Comparison of ENCODE assay signal across 8 mouse cellular contexts in the genomic region with DNA sequence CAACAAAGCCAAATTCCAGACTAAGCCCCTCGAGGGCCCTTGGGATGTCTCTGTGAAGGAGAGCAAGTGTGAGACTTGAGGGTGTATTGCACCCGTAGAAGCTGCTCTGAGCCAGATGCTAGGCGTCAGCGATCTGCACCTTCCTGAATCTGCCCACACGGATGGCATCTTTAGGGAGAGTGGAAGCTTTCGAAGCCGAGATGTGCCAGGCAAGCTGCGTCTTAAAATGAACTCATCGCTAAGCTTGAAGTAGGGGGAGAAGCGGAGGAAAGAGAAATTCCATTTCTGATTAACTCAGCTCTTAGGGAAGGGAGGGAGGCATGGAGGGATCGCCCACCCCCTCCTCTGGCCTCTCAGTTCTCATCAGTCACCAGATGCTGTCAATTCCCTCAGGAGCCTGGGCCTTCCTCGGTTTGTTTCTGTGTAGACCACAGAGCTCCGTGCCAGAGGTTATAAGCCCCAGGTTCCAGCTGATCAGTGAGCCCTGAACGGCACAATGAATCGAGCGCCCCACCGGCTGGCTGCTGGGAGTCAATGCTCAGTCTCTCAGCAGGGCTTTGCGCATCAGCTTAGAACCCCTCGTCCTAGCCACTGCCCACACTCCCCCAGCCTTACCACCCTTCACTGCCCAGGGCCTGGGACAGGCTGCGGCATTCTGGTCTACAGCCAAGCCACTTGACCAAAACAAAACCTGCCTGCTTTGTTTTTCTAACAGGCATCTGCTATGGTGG.
A peak's percentile ranks its signal among the peaks of the same experiment; 100 is the strongest.
DNase-seq lines count a peak whose midpoint lies in the region; ATAC-seq lines count a peak whose summit lies in the region.

No protein-coding gene starts in this region.

- no peaks in the 10 kb centered on the region for H3K9me3 ChIP-seq in forebrain, embryonic 13.5 days (replicated peaks)
- H3K9me3 ChIP-seq in hindbrain, embryonic 13.5 days, result no peaks in the 10 kb centered on the region
- no peaks in the 10 kb centered on the region for H3K9me3 ChIP-seq in midbrain, embryonic 14.5 days (ENCODE audit: control insufficient read depth, low read length)

- peak overlapping the region; percentile 21; the same call in 1 of the 2 replicates for H3K9ac ChIP-seq in forebrain, embryonic 13.5 days
- H3K9ac ChIP-seq in hindbrain, embryonic 13.5 days, result peak overlapping the region; percentile 56
- peak overlapping the region; percentile 13; the same call in 1 of the 2 replicates for H3K9ac ChIP-seq in midbrain, embryonic 14.5 days (replicated peaks; ENCODE audit: low read length)

- 16% methylated on average over 20 of the region's 20 CpGs for WGBS in forebrain, embryonic 13.5 days
- 10% methylated on average over 20 of the region's 20 CpGs for WGBS in hindbrain, embryonic 13.5 days
- WGBS in midbrain, embryonic 14.5 days, result 10% methylated on average over 20 of the region's 20 CpGs

- H3K4me2 ChIP-seq in forebrain, embryonic 13.5 days, result peak overlapping the region; percentile 32
- peak overlapping the region; percentile 44 for H3K4me2 ChIP-seq in hindbrain, embryonic 13.5 days
- peak overlapping the region; percentile 30 for H3K4me2 ChIP-seq in midbrain, embryonic 14.5 days (ENCODE audit: low read length)

- H3K36me3 ChIP-seq in forebrain, embryonic 13.5 days (ENCODE audit: poor library complexity, severe bottlenecking), result no peaks in the 10 kb centered on the region
- H3K36me3 ChIP-seq in hindbrain, embryonic 13.5 days, result no peaks in the 10 kb centered on the region
- H3K36me3 ChIP-seq in midbrain, embryonic 14.5 days (ENCODE audit: control insufficient read depth, insufficient read depth, low read length), result no peaks in the 10 kb centered on the region

- peaks cover 17% of the 10 kb centered on the region for H3K4me1 ChIP-seq in forebrain, embryonic 13.5 days
- H3K4me1 ChIP-seq in hindbrain, embryonic 13.5 days (replicated peaks), result peaks cover 41% of the 10 kb centered on the region
- H3K4me1 ChIP-seq in midbrain, embryonic 14.5 days (ENCODE audit: control insufficient read depth, insufficient read depth, low read length), result peaks cover 18% of the 10 kb centered on the region

- H3K27ac ChIP-seq in forebrain, embryonic 13.5 days, result 0 out of 2 replicates have a peak overlapping the region, but pooled peaks have one; percentile 7
- H3K27ac ChIP-seq in hindbrain, embryonic 13.5 days, result peak overlapping the region; percentile 86
- H3K27ac ChIP-seq in midbrain, embryonic 14.5 days (replicated peaks; ENCODE audit: low read depth, low read length), result peak overlapping the region; percentile 58

- 0 out of 2 replicates have a peak, but pooled peaks have one; percentile 19 for ATAC-seq in forebrain, embryonic 13.5 days
- ATAC-seq in hindbrain, embryonic 13.5 days (ENCODE audit: low FRiP score), result peak; percentile 77
- peak; percentile 58; the same call in 1 of the 2 replicates for ATAC-seq in midbrain, embryonic 14.5 days (ENCODE audit: low FRiP score, low TSS enrichment)

- DNase-seq in lung, adult 18-20 months, result peak; percentile 26 to 40
- no peak for DNase-seq in lung, postnatal 25 days (ENCODE audit: low spot score)
- peak; percentile 37 to 51 for DNase-seq in layer of hippocampus, postnatal 25 days (ENCODE audit: extremely low spot score in 1 of 2, low spot score in 1 of 2)
- DNase-seq in midbrain, embryonic 14.5 days, result peak; percentile 80
- DNase-seq in testis, postnatal 10 days (ENCODE audit: low spot score), result peak; percentile 58
- DNase-seq in gastrocnemius, adult 18-20 months (ENCODE audit: low spot score), result no peak

- no peak overlapping the region for H3K4me3 ChIP-seq in forebrain, embryonic 13.5 days
- H3K4me3 ChIP-seq in hindbrain, embryonic 13.5 days, result peak overlapping the region; percentile 9
- H3K4me3 ChIP-seq in midbrain, embryonic 14.5 days (replicated peaks; ENCODE audit: low read depth, low read length), result no peak overlapping the region

- H3K27me3 ChIP-seq in forebrain, embryonic 13.5 days, result peaks cover 12% of the 10 kb centered on the region; the same call in 1 of the 2 replicates
- H3K27me3 ChIP-seq in hindbrain, embryonic 13.5 days, result peaks cover 28% of the 10 kb centered on the region; the same call in 1 of the 2 replicates
- H3K27me3 ChIP-seq in midbrain, embryonic 14.5 days (ENCODE audit: control insufficient read depth, insufficient read depth, low read length), result no peaks in the 10 kb centered on the region

Comparison
In these comparisons a context has a peak if more than half of its experiments do, and no peak if none do; other contexts are left out.
1. DNase-seq: peak in lung, adult 18-20 months (2 of 2), layer of hippocampus, postnatal 25 days (2 of 2), midbrain, embryonic 14.5 days (single experiment) and testis, postnatal 10 days (single experiment); none in lung, postnatal 25 days (single experiment) and gastrocnemius, adult 18-20 months (single experiment).
2. ATAC-seq: peak in every context shown above with its lines; median percentile 77 in hindbrain, embryonic 13.5 days; 58 in midbrain, embryonic 14.5 days; 19 in forebrain, embryonic 13.5 days.
3. H3K27ac ChIP-seq: peak in every context shown above with its lines; median percentile 86 in hindbrain, embryonic 13.5 days; 58 in midbrain, embryonic 14.5 days; 7 in forebrain, embryonic 13.5 days.
4. Peak in every context shown above with its lines, with median percentiles within 50 percentile points of each other: H3K4me2 ChIP-seq and H3K9ac ChIP-seq.